30 mouse cellular contexts compared by ENCODE assay signal in the genomic region with DNA sequence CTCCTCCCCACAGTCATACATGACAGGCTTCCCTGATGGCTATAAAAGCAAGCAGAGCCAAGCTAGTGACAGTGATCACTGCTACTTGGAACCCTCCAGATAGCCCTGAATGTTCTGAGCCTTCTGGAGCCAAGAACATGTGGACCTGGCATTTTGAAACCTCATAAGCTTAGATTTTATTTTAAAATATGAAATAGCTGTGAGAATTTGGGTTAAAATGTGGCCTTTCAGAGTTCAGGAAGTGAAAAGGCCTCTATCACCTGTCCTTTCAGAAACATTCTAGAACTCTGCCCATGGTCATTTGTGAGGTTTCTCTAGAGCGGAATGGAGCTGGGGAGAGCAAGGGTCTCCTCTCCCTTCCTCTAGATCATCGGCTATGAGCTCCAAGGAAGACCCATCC. TPM values are rescaled to one million over a fixed set of nuclear protein-coding genes. Genes with fewer than 3 reads are reported as not detected.
"Had no signal": no experiment of that assay in that cellular context is flagged by ENCODE, and none has a peak within 500 bp of the region (broad histone marks: within the 10 kb centered on the region; RNA-seq: fewer than 3 reads in every experiment).

Gene Lrrc18, plus strand, starts transcription at position 301 of the 400 bp plus-strand sequence.

- H3K4me3 ChIP-seq: left cerebral cortex, adult 2 months; limb, embryonic 10.5 days; limb, embryonic 12.5 days; limb, embryonic 13.5 days; limb, embryonic 15.5 days; liver, embryonic 12.5 days; liver, embryonic 13.5 days; liver, embryonic 15.5 days; lung, embryonic 15.5 days; megakaryocyte, embryonic 14.5 days; midbrain, embryonic 10.5 days; midbrain, embryonic 12.5 days; midbrain, embryonic 13.5 days; midbrain, embryonic 15.5 days; myocyte had no signal

- H3K27me3 ChIP-seq: limb, embryonic 15.5 days; liver, embryonic 12.5 days; liver, embryonic 13.5 days; liver, embryonic 15.5 days; lung, embryonic 15.5 days; megakaryocyte, embryonic 14.5 days; midbrain, embryonic 12.5 days; midbrain, embryonic 13.5 days; midbrain, embryonic 15.5 days had no signal

- H3K4me1 ChIP-seq: liver, embryonic 12.5 days; liver, embryonic 13.5 days; liver, embryonic 15.5 days; megakaryocyte, embryonic 14.5 days had no signal

- DNase-seq: left cerebral cortex, postnatal 4 days; liver; liver, embryonic 13.5 days; liver, postnatal 0 days; lung, adult 18-20 months; lung, adult 2 months; lung, embryonic 14.5 days; lung, postnatal 10 days; lung, postnatal 14 days; lung, postnatal 36 days; lung, postnatal 4 days; midbrain, embryonic 14.5 days had no signal

- H3K9me3 ChIP-seq: limb, embryonic 10.5 days; limb, embryonic 12.5 days; limb, embryonic 13.5 days; limb, embryonic 15.5 days; liver, embryonic 12.5 days; liver, embryonic 13.5 days; liver, embryonic 15.5 days; lung, embryonic 15.5 days; megakaryocyte, embryonic 14.5 days; midbrain, embryonic 10.5 days; midbrain, embryonic 12.5 days; midbrain, embryonic 13.5 days; midbrain, embryonic 15.5 days had no signal

- H3K27ac ChIP-seq: left cerebral cortex, adult 2 months; limb, embryonic 10.5 days; limb, embryonic 12.5 days; limb, embryonic 13.5 days; limb, embryonic 15.5 days; liver, embryonic 12.5 days; liver, embryonic 13.5 days; liver, embryonic 14.5 days; liver, embryonic 15.5 days; lung, embryonic 15.5 days; macrophage; midbrain, embryonic 10.5 days; midbrain, embryonic 12.5 days; midbrain, embryonic 13.5 days; midbrain, embryonic 15.5 days had no signal

- H3K36me3 ChIP-seq: limb, embryonic 10.5 days; limb, embryonic 12.5 days; limb, embryonic 13.5 days; limb, embryonic 15.5 days; liver, embryonic 12.5 days; liver, embryonic 13.5 days; liver, embryonic 15.5 days; lung, embryonic 15.5 days; midbrain, embryonic 10.5 days; midbrain, embryonic 12.5 days; midbrain, embryonic 13.5 days; midbrain, embryonic 15.5 days had no signal

RNA-seq across cellular contexts. Expression of gene Lrrc18, which starts in this region (rescaled TPM):
- total RNA-seq: megakaryocyte, adult 5-6 weeks; megakaryocyte-erythroid progenitor cell, adult 5-6 weeks had no signal
- polyA plus RNA-seq: macrophage, myocyte had no signal
